Mouse (Mus musculus): ENCODE data around the gene Wnt6. TPM values are rescaled to one million over a fixed set of nuclear protein-coding genes. Genes with fewer than 3 reads are reported as not detected.

The Wnt6 gene
- polyA plus RNA-seq, 1 experiment from 2014 or later = 0.22 TPM

GRCm38 (mm10) chr1:74749301-74749700 lies 22.4 kb upstream of the Wnt6 start:
- 0 out of 2 replicates have a peak, but pooled peaks cover 8% of the 10 kb centered on the region for H3K27me3 ChIP-seq (replicated peaks; ENCODE audit: control insufficient read depth, insufficient read depth, low read length)
- H3K4me2 ChIP-seq (ENCODE audit: low read depth, low read length) = peak overlapping the region; percentile 42
- peak overlapping the region; percentile 15; the same call in 1 of the 2 replicates for H3K9ac ChIP-seq (ENCODE audit: low read depth, low read length)
- ATAC-seq = peak; percentile 62
- 61% methylated on average over 7 of the region's 7 CpGs for WGBS
- H3K4me1 ChIP-seq (ENCODE audit: control insufficient read depth, insufficient read depth, low read length) = 0 out of 2 replicates have a peak, but pooled peaks cover 11% of the 10 kb centered on the region
- peak overlapping the region; percentile 17; the same call in 1 of the 2 replicates for H3K4me3 ChIP-seq (ENCODE audit: low read length)
- no peaks in the 10 kb centered on the region for H3K36me3 ChIP-seq (ENCODE audit: control insufficient read depth, insufficient read depth, low read length)
- no peak overlapping the region for H3K27ac ChIP-seq (ENCODE audit: low read length)
- no peaks in the 10 kb centered on the region for H3K9me3 ChIP-seq (ENCODE audit: control insufficient read depth, low read length)

- Histone ChIP-seq H3K9me3 (ENCODE audit: control insufficient read depth, low read length) (no peaks in the 10 kb centered on the region), H3K27me3 (replicated peaks; ENCODE audit: control insufficient read depth, insufficient read depth, low read length) (0 out of 2 replicates have a peak, but pooled peaks cover 8% of the 10 kb centered on the region), H3K4me2 (ENCODE audit: low read depth, low read length) (no peak overlapping the region), H3K9ac (ENCODE audit: low read depth, low read length) (no peak overlapping the region), H3K4me3 (ENCODE audit: low read length) (no peak overlapping the region), H3K4me1 (ENCODE audit: control insufficient read depth, insufficient read depth, low read length) (0 out of 2 replicates have a peak, but pooled peaks cover 11% of the 10 kb centered on the region), H3K36me3 (ENCODE audit: control insufficient read depth, insufficient read depth, low read length) (no peaks in the 10 kb centered on the region), H3K27ac (ENCODE audit: low read length) (no peak overlapping the region)
- no peak for ATAC-seq
- WGBS = 73% methylated on average over 4 of the region's 4 CpGs
Observed at GRCm38 (mm10) chr1:74750683-74751082, 21.0 kb upstream of the Wnt6 start.

DNA sequence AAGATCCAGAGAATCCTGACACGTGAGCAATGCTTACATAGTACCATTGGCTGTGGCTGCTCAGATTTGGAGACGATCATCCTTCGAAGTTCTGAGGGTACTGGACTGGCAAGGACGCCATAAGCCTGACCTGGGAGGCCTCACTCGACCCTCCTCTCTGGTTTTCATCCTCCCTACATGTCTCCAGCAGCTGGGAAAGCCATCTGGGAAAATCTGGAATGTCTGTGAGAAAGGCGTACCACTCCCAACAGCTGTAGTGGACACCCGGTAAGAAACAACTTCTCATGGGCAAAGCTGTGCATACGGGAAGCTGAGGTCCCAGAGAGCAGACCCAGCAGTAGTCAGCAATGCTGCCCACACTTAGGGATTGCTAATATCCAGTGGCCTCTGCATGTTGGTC lies 19.5 kb upstream of the Wnt6 start:
- H3K9me3 ChIP-seq (ENCODE audit: control insufficient read depth, low read length) = no peaks in the 10 kb centered on the region
- H3K27ac ChIP-seq (ENCODE audit: low read length) = no peak overlapping the region
- no peaks in the 10 kb centered on the region for H3K36me3 ChIP-seq (ENCODE audit: control insufficient read depth, insufficient read depth, low read length)
- H3K4me3 ChIP-seq (ENCODE audit: low read length) = no peak overlapping the region
- 87% methylated on average over 8 of the region's 8 CpGs for WGBS
- H3K27me3 ChIP-seq (replicated peaks; ENCODE audit: control insufficient read depth, insufficient read depth, low read length) = 0 out of 2 replicates have a peak, but pooled peaks cover 8% of the 10 kb centered on the region
- H3K4me2 ChIP-seq (ENCODE audit: low read depth, low read length) = no peak overlapping the region
- 0 out of 2 replicates have a peak, but pooled peaks cover 11% of the 10 kb centered on the region for H3K4me1 ChIP-seq (ENCODE audit: control insufficient read depth, insufficient read depth, low read length)
- ATAC-seq = no peak
- no peak overlapping the region for H3K9ac ChIP-seq (ENCODE audit: low read depth, low read length)

DNA sequence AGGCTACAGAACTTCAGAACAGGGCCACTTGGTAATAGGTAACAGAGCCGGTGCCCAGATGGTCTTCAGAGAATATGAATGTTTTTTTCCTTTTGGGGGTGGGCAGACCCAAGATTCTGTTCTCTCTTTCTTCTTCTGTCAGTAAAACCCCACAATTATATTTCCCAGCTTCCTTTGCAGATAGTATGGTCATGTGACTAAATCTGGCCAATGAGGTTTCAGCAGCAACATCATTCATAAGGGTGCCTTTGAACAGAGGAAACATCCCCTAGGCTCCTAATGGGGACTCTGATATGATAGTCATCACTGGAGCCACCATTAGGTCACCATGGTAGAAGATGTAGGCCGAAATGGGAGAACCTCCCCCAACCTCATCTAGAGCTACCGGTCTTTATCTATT lies 18.9 kb upstream of the Wnt6 start:
- H3K4me3 ChIP-seq (ENCODE audit: low read length) = no peak overlapping the region
- no peaks in the 10 kb centered on the region for H3K36me3 ChIP-seq (ENCODE audit: control insufficient read depth, insufficient read depth, low read length)
- no peak for ATAC-seq
- 0 out of 2 replicates have a peak, but pooled peaks cover 11% of the 10 kb centered on the region for H3K4me1 ChIP-seq (ENCODE audit: control insufficient read depth, insufficient read depth, low read length)
- no peak overlapping the region for H3K27ac ChIP-seq (ENCODE audit: low read length)
- 0 out of 2 replicates have a peak, but pooled peaks cover 7% of the 10 kb centered on the region for H3K27me3 ChIP-seq (replicated peaks; ENCODE audit: control insufficient read depth, insufficient read depth, low read length)
- WGBS = 94% methylated on average over 3 of the region's 3 CpGs
- H3K9ac ChIP-seq (ENCODE audit: low read depth, low read length) = no peak overlapping the region
- H3K4me2 ChIP-seq (ENCODE audit: low read depth, low read length) = no peak overlapping the region
- no peaks in the 10 kb centered on the region for H3K9me3 ChIP-seq (ENCODE audit: control insufficient read depth, low read length)

GRCm38 (mm10) chr1:74753266-74753974 lies 18.3 kb upstream of the Wnt6 start:
- no peak overlapping the region for H3K4me3 ChIP-seq (ENCODE audit: low read length)
- H3K9me3 ChIP-seq (ENCODE audit: control insufficient read depth, low read length) = no peaks in the 10 kb centered on the region
- peaks cover 4% of the 10 kb centered on the region; the same call in 1 of the 2 replicates for H3K27me3 ChIP-seq (replicated peaks; ENCODE audit: control insufficient read depth, insufficient read depth, low read length)
- 0 out of 2 replicates have a peak, but pooled peaks cover 11% of the 10 kb centered on the region for H3K4me1 ChIP-seq (ENCODE audit: control insufficient read depth, insufficient read depth, low read length)
- ATAC-seq = no peak
- H3K9ac ChIP-seq (ENCODE audit: low read depth, low read length) = no peak overlapping the region
- H3K27ac ChIP-seq (ENCODE audit: low read length) = no peak overlapping the region
- H3K4me2 ChIP-seq (ENCODE audit: low read depth, low read length) = no peak overlapping the region
- no peaks in the 10 kb centered on the region for H3K36me3 ChIP-seq (ENCODE audit: control insufficient read depth, insufficient read depth, low read length)
- 77% methylated on average over 8 of the region's 8 CpGs for WGBS

GRCm38 (mm10) chr1:74754175-74754785 lies 17.4 kb upstream of the Wnt6 start:
- H3K27me3 ChIP-seq (replicated peaks; ENCODE audit: control insufficient read depth, insufficient read depth, low read length) = no peaks in the 10 kb centered on the region; the same call in 1 of the 2 replicates
- no peaks in the 10 kb centered on the region for H3K36me3 ChIP-seq (ENCODE audit: control insufficient read depth, insufficient read depth, low read length)
- no peak overlapping the region for H3K4me2 ChIP-seq (ENCODE audit: low read depth, low read length)
- WGBS = 62% methylated on average over 5 of the region's 5 CpGs
- no peak overlapping the region for H3K9ac ChIP-seq (ENCODE audit: low read depth, low read length)
- ATAC-seq = peak; percentile 89
- H3K4me3 ChIP-seq (ENCODE audit: low read length) = no peak overlapping the region
- no peak overlapping the region for H3K27ac ChIP-seq (ENCODE audit: low read length)
- H3K4me1 ChIP-seq (ENCODE audit: control insufficient read depth, insufficient read depth, low read length) = 0 out of 2 replicates have a peak, but pooled peaks cover 2% of the 10 kb centered on the region
- H3K9me3 ChIP-seq (ENCODE audit: control insufficient read depth, low read length) = no peaks in the 10 kb centered on the region

GRCm38 (mm10) chr1:74759773-74760172 lies 11.9 kb upstream of the Wnt6 start:
- no peak overlapping the region for H3K9ac ChIP-seq (ENCODE audit: low read depth, low read length)
- no peak overlapping the region for H3K4me2 ChIP-seq (ENCODE audit: low read depth, low read length)
- no peaks in the 10 kb centered on the region for H3K36me3 ChIP-seq (ENCODE audit: control insufficient read depth, insufficient read depth, low read length)
- no peaks in the 10 kb centered on the region for H3K9me3 ChIP-seq (ENCODE audit: control insufficient read depth, low read length)
- peaks cover 3% of the 10 kb centered on the region; the same call in 1 of the 2 replicates for H3K27me3 ChIP-seq (replicated peaks; ENCODE audit: control insufficient read depth, insufficient read depth, low read length)
- H3K27ac ChIP-seq (ENCODE audit: low read length) = no peak overlapping the region
- H3K4me3 ChIP-seq (ENCODE audit: low read length) = no peak overlapping the region
- no peaks in the 10 kb centered on the region for H3K4me1 ChIP-seq (ENCODE audit: control insufficient read depth, insufficient read depth, low read length)
- no peak for ATAC-seq
- 23% methylated on average over 4 of the region's 4 CpGs for WGBS

GRCm38 (mm10) chr1:74763081-74763480 lies 8.6 kb upstream of the Wnt6 start:
- no peak overlapping the region for H3K4me2 ChIP-seq (ENCODE audit: low read depth, low read length)
- H3K36me3 ChIP-seq (ENCODE audit: control insufficient read depth, insufficient read depth, low read length) = no peaks in the 10 kb centered on the region
- H3K27me3 ChIP-seq (replicated peaks; ENCODE audit: control insufficient read depth, insufficient read depth, low read length) = peaks cover 8% of the 10 kb centered on the region; the same call in 1 of the 2 replicates
- 4% methylated on average over 6 of the region's 6 CpGs for WGBS
- H3K9me3 ChIP-seq (ENCODE audit: control insufficient read depth, low read length) = no peaks in the 10 kb centered on the region
- no peaks in the 10 kb centered on the region for H3K4me1 ChIP-seq (ENCODE audit: control insufficient read depth, insufficient read depth, low read length)
- H3K9ac ChIP-seq (ENCODE audit: low read depth, low read length) = no peak overlapping the region
- H3K27ac ChIP-seq (ENCODE audit: low read length) = no peak overlapping the region
- ATAC-seq = no peak
- H3K4me3 ChIP-seq (ENCODE audit: low read length) = no peak overlapping the region

GRCm38 (mm10) chr1:74770727-74771466 lies 795 bp upstream of the Wnt6 start:
- WGBS = 3% methylated on average over 35 of the region's 35 CpGs
- no peak for ATAC-seq
- Histone ChIP-seq H3K9ac (ENCODE audit: low read depth, low read length) (0 out of 2 replicates have a peak overlapping the region, but pooled peaks have one; percentile 54), H3K4me2 (ENCODE audit: low read depth, low read length) (peak overlapping the region; percentile 94), H3K27ac (ENCODE audit: low read length) (no peak overlapping the region), H3K4me1 (ENCODE audit: control insufficient read depth, insufficient read depth, low read length) (peaks cover 21% of the 10 kb centered on the region; the same call in 1 of the 2 replicates), H3K36me3 (ENCODE audit: control insufficient read depth, insufficient read depth, low read length) (no peaks in the 10 kb centered on the region), H3K4me3 (ENCODE audit: low read length) (peak overlapping the region; percentile 52), H3K27me3 (replicated peaks; ENCODE audit: control insufficient read depth, insufficient read depth, low read length) (peaks cover 59% of the 10 kb centered on the region), H3K9me3 (ENCODE audit: control insufficient read depth, low read length) (no peaks in the 10 kb centered on the region)
